Mouse (Mus musculus) common myeloid progenitor, adult 5-6 weeks (primary cell): ENCODE measurements around the gene Ltbp3. TPM values are rescaled to one million over a fixed set of nuclear protein-coding genes. Genes with fewer than 3 reads are reported as not detected.
A peak's percentile ranks its signal among the peaks of the same experiment; 100 is the strongest.

Experiments
- ATAC-seq: replicated peaks from 2 replicates; pipeline ENCODE4 v1.8.0; 2016; ENCODE audit warnings: low read depth, mild to moderate bottlenecking, moderate TSS enrichment, inconsistent platforms; ENCODE audit not compliant: poor library complexity, severe bottlenecking
- total RNA-seq: library from RNA; stranded (forward); fragments of 200-1000, 187-1606 nt; gene quantifications from 2 replicates; pipeline ENCODE4 v1.2.3, GENCODE M21; 2017

Gene Ltbp3
- total RNA-seq, 1 experiment from 2014 or later = 18.1 TPM

- ATAC-seq = peak; percentile 81
Observed at GRCm38 (mm10) chr19:5786441-5787114, 45.9 kb downstream of the Ltbp3 start.

GRCm38 (mm10) chr19:5787128-5787635, 46.5 kb downstream of the Ltbp3 start:
- peak; percentile 93 for ATAC-seq

GRCm38 (mm10) chr19:5787920-5788319, 47.2 kb downstream of the Ltbp3 start:
- no peak for ATAC-seq

- no peak for ATAC-seq
Observed at GRCm38 (mm10) chr19:5788620-5789019, 47.9 kb downstream of the Ltbp3 start.

GRCm38 (mm10) chr19:5789066-5789465, 48.4 kb downstream of the Ltbp3 start:
- no peak for ATAC-seq

- ATAC-seq = no peak
Observed at GRCm38 (mm10) chr19:5791329-5791728, 50.6 kb downstream of the Ltbp3 start.

- ATAC-seq = peak; percentile 46
Observed at GRCm38 (mm10) chr19:5793116-5793515, 52.4 kb downstream of the Ltbp3 start.

GRCm38 (mm10) chr19:5793917-5794770, 53.4 kb downstream of the Ltbp3 start:
- ATAC-seq = peak; percentile 24

- ATAC-seq = peak; percentile 16
Observed at GRCm38 (mm10) chr19:5794771-5795576, 54.3 kb downstream of the Ltbp3 start.

GRCm38 (mm10) chr19:5795668-5796572, 55.2 kb downstream of the Ltbp3 start:
- no peak for ATAC-seq

GRCm38 (mm10) chr19:5796573-5797111, 55.9 kb downstream of the Ltbp3 start:
- ATAC-seq = no peak

GRCm38 (mm10) chr19:5797381-5798111, 56.8 kb downstream of the Ltbp3 start:
- ATAC-seq = no peak

GRCm38 (mm10) chr19:5798700-5799479, 58.2 kb downstream of the Ltbp3 start:
- no peak for ATAC-seq

- no peak for ATAC-seq
Observed at GRCm38 (mm10) chr19:5799566-5800349, 59.1 kb downstream of the Ltbp3 start.

GRCm38 (mm10) chr19:5800350-5800631, 59.6 kb downstream of the Ltbp3 start:
- no peak for ATAC-seq

- ATAC-seq = no peak
Observed at GRCm38 (mm10) chr19:5800632-5801431, 60.1 kb downstream of the Ltbp3 start.
